Mouse (Mus musculus) midbrain, postnatal 0 days (tissue): Measurements from ENCODE around the gene Alkbh6. TPM values are rescaled to one million over a fixed set of nuclear protein-coding genes. Genes with fewer than 3 reads are reported as not detected.
A peak's percentile ranks its signal among the peaks of the same experiment; 100 is the strongest.

ENCODE experiments used
- ATAC-seq: fragments of 200-750 bp; cut with Nextera tagmentation; 2 replicates; pipeline ENCODE4 v1.8.0; 2017; ENCODE audit warnings: moderate number of reproducible peaks, mild to moderate bottlenecking, moderate TSS enrichment, moderate library complexity; ENCODE audit not compliant: low FRiP score
- DNase-seq: peaks from one replicate; pipeline ENCODE4 v3.0.0-alpha.2; 2015; ENCODE audit warnings: low spot score
- H3K27ac ChIP-seq: fragments of 300-500 bp; sonication (generic); 2 replicates; pipeline ENCODE4 v1.5.1; 2014; ENCODE audit warnings: low read depth, mild to moderate bottlenecking, low read length, mixed read lengths
- H3K27me3 ChIP-seq: fragments of 300-500 bp; sonication (generic); 2 replicates; pipeline ENCODE4 v1.6.1; 2014; ENCODE audit warnings: low read length, control low read depth, mixed read lengths; ENCODE audit not compliant: insufficient read depth
- H3K36me3 ChIP-seq: fragments of 300-500 bp; sonication (generic); 2 replicates; pipeline ENCODE4 v1.6.1; 2014; ENCODE audit warnings: low read length, control low read depth, mixed read lengths; ENCODE audit not compliant: insufficient read depth
- H3K4me1 ChIP-seq: fragments of 300-500 bp; sonication (generic); 2 replicates; pipeline ENCODE4 v1.6.1; 2014; ENCODE audit warnings: mild to moderate bottlenecking, control low read depth, antibody characterized with exemption, low read length, mixed read lengths; ENCODE audit not compliant: insufficient read depth
- H3K4me2 ChIP-seq: fragments of 300-500 bp; sonication (generic); 2 replicates; pipeline ENCODE4 v1.6.1; 2014; ENCODE audit warnings: low read depth, mild to moderate bottlenecking, low read length, mixed read lengths; ENCODE audit not compliant: poor library complexity, severe bottlenecking
- H3K4me3 ChIP-seq: fragments of 300-500 bp; sonication (generic); 2 replicates; pipeline ENCODE4 v1.5.1; 2014; ENCODE audit warnings: low read depth, mild to moderate bottlenecking, low read length, moderate library complexity
- H3K9ac ChIP-seq: fragments of 300-500 bp; sonication (generic); replicated peaks from 2 replicates; pipeline ENCODE4 v1.6.1; 2014; ENCODE audit warnings: mild to moderate bottlenecking, low read length, moderate library complexity, mixed read lengths; ENCODE audit not compliant: poor library complexity, severe bottlenecking
- H3K9me3 ChIP-seq: fragments of 300-500 bp; sonication (generic); 2 replicates; pipeline ENCODE4 v1.6.1; 2016; ENCODE audit warnings: low read length, control low read depth
- CTCF ChIP-seq: IDR thresholded peaks from 2 replicates; pipeline ENCODE4 v1.5.1; 2016; ENCODE audit warnings: antibody characterized with exemption, mild to moderate bottlenecking
- WGBS: fragments of 180-500 bp; shearing (Covaris S2); extraction: QIAGEN DNeasy Blood & Tissue Kit; methylation state at CpG from one replicate; pipeline ENCODE4 v1.1.7; 2014; 5-methylcytosine and 5-hydroxymethylcytosine counted together
- polyA plus RNA-seq: library from polyadenylated mRNA; unstranded; fragments of >200 nt; fragmentation: Nextera tagmentation; extraction: Ambion mirVana; gene quantifications from 2 replicates; pipeline ENCODE4 v1.2.1, GENCODE M21; 2015
- total RNA-seq: library from RNA; depleted of rRNA; stranded (reverse); fragments of >200 nt; gene quantifications from 2 replicates; pipeline ENCODE4 v1.2.3, GENCODE M21; 2014

Gene Alkbh6
- total and polyA plus RNA-seq, 2 experiments from 2014 or later: 121 to 129 TPM

GRCm38 (mm10) chr7:30327140-30327539 is 18.6 kb downstream of the Alkbh6 start:
- peak; percentile 77 for DNase-seq
- Histone ChIP-seq H3K27ac (no peak overlapping the region), H3K9ac (no peak overlapping the region), H3K9me3 (no peaks in the 10 kb centered on the region), H3K4me1 (no peaks in the 10 kb centered on the region), H3K4me2 (no peak overlapping the region), H3K4me3 (no peak overlapping the region), H3K36me3 (no peaks in the 10 kb centered on the region), H3K27me3 (no peaks in the 10 kb centered on the region)
- TF ChIP-seq CTCF: no peak
- ATAC-seq: no peak
- 59% methylated on average over 15 of the region's 15 CpGs for WGBS

- Histone ChIP-seq H3K36me3 (no peaks in the 10 kb centered on the region), H3K4me1 (no peaks in the 10 kb centered on the region), H3K4me3 (no peak overlapping the region), H3K9me3 (no peaks in the 10 kb centered on the region), H3K27ac (no peak overlapping the region), H3K27me3 (no peaks in the 10 kb centered on the region), H3K9ac (no peak overlapping the region), H3K4me2 (no peak overlapping the region)
- WGBS: 57% methylated on average over 10 of the region's 10 CpGs
- ATAC-seq: no peak
- TF ChIP-seq CTCF: no peak
- DNase-seq: no peak
Observed at GRCm38 (mm10) chr7:30328379-30328778, 19.9 kb downstream of the Alkbh6 start.

GRCm38 (mm10) chr7:30331887-30332286 is 23.4 kb downstream of the Alkbh6 start:
- DNase-seq (peak; percentile 98), ATAC-seq (peak; percentile 93)
- Histone ChIP-seq H3K4me2 (peak overlapping the region; percentile 46), H3K36me3 (no peaks in the 10 kb centered on the region), H3K27me3 (no peaks in the 10 kb centered on the region), H3K9me3 (no peaks in the 10 kb centered on the region), H3K4me3 (peak overlapping the region; percentile 21; the same call in 1 of the 2 replicates), H3K4me1 (no peaks in the 10 kb centered on the region), H3K27ac (no peak overlapping the region; the same call in 1 of the 2 replicates), H3K9ac (no peak overlapping the region)
- WGBS: 3% methylated on average over 13 of the region's 13 CpGs
- peak; percentile 99 for TF ChIP-seq CTCF

- no peak overlapping the region for H3K9ac ChIP-seq
- no peak overlapping the region for H3K4me3 ChIP-seq
- peak overlapping the region; percentile 46; the same call in 1 of the 2 replicates for H3K4me2 ChIP-seq
- ATAC-seq: no peak
- no peaks in the 10 kb centered on the region for H3K9me3 ChIP-seq
- 64% methylated on average over 18 of the region's 18 CpGs for WGBS
- DNase-seq: no peak
- no peaks in the 10 kb centered on the region for H3K4me1 ChIP-seq
- H3K27me3 ChIP-seq: no peaks in the 10 kb centered on the region
- H3K36me3 ChIP-seq: no peaks in the 10 kb centered on the region
- 0 out of 2 replicates have a peak, but pooled peaks have one; percentile 5 for TF ChIP-seq CTCF
- peak overlapping the region; percentile 26; the same call in 1 of the 2 replicates for H3K27ac ChIP-seq
Observed at GRCm38 (mm10) chr7:30332622-30333259, 24.2 kb downstream of the Alkbh6 start.

- 36% methylated on average over 4 of the region's 4 CpGs for WGBS
- no peak for TF ChIP-seq CTCF
- no peak overlapping the region for H3K4me2 ChIP-seq
- H3K9ac ChIP-seq: no peak overlapping the region
- no peak overlapping the region for H3K4me3 ChIP-seq
- H3K4me1 ChIP-seq: no peaks in the 10 kb centered on the region
- no peak for ATAC-seq
- no peaks in the 10 kb centered on the region for H3K9me3 ChIP-seq
- H3K36me3 ChIP-seq: no peaks in the 10 kb centered on the region
- DNase-seq: peak; percentile 91
- H3K27ac ChIP-seq: no peak overlapping the region
- H3K27me3 ChIP-seq: no peaks in the 10 kb centered on the region
Observed at GRCm38 (mm10) chr7:30333436-30333835, 24.9 kb downstream of the Alkbh6 start.

- no peak overlapping the region for H3K4me2 ChIP-seq
- H3K9ac ChIP-seq: no peak overlapping the region
- DNase-seq (no peak), ATAC-seq (no peak)
- no peak for TF ChIP-seq CTCF
- H3K36me3 ChIP-seq: no peaks in the 10 kb centered on the region
- H3K27ac ChIP-seq: no peak overlapping the region
- H3K27me3 ChIP-seq: no peaks in the 10 kb centered on the region
- H3K4me3 ChIP-seq: no peak overlapping the region
- WGBS: 59% methylated on average over 5 of the region's 5 CpGs
- H3K9me3 ChIP-seq: no peaks in the 10 kb centered on the region
- H3K4me1 ChIP-seq: no peaks in the 10 kb centered on the region
Observed at GRCm38 (mm10) chr7:30334563-30334962, 26.0 kb downstream of the Alkbh6 start.
